Mouse (Mus musculus) E14TG2a.4 (cell line): ENCODE measurements at regions not wholly inside any gene's neighbourhood (a gene's known extent, or its start where the extent isn't known, plus 50 kb on each side); places are given as distances from the start of the nearest gene placed in this dataset.

ENCODE experiments used
- CTCF ChIP-seq: conservative IDR thresholded peaks from 2 replicates; pipeline ENCODE4 v1.5.1; 2014; ENCODE audit warnings: low read length
- NANOG ChIP-seq: IDR thresholded peaks from 2 replicates; pipeline ENCODE4 v1.6.1; 2014; ENCODE audit warnings: borderline replicate concordance, low read length, mixed read lengths

DNA sequence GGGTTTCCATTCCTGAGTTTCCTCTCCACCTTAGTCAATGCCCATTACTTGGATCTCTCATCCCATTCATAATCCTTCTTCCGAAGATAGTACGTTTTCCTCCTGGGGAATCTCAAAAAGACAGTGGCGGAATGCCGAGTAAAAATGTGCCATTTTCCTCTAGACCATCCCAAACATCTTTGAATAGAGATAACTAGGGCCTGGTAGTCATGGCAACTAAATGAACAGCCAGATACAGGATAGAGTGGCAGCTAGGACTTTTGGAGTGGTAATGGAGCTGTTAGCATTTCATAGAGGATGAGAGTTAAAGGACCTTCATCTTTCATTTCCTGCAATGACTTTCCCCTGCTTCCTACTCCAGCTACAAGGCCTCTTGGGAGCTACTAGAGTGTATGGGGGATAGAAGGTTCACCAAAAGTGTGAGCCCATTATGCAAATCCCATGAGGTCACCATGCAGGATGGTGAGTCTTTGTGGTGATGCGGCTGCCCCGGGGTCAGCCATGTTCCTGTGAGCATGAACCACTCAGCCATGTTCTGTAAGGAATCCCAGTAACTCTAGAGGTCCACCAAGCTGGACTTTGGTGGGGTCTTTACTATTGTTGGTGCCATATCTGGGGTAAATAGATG is 317.4 kb upstream of the Shh start:
- no peak for TF ChIP-seq CTCF
- no peak for TF ChIP-seq NANOG
